Mouse (Mus musculus) right cerebral cortex, postnatal 4 days (tissue): ENCODE results near the gene Grem2.

Experiments used
- DNase-seq: peaks from one replicate; pipeline ENCODE4 v3.0.0-alpha.2; 2022

Grem2 gene

DNA sequence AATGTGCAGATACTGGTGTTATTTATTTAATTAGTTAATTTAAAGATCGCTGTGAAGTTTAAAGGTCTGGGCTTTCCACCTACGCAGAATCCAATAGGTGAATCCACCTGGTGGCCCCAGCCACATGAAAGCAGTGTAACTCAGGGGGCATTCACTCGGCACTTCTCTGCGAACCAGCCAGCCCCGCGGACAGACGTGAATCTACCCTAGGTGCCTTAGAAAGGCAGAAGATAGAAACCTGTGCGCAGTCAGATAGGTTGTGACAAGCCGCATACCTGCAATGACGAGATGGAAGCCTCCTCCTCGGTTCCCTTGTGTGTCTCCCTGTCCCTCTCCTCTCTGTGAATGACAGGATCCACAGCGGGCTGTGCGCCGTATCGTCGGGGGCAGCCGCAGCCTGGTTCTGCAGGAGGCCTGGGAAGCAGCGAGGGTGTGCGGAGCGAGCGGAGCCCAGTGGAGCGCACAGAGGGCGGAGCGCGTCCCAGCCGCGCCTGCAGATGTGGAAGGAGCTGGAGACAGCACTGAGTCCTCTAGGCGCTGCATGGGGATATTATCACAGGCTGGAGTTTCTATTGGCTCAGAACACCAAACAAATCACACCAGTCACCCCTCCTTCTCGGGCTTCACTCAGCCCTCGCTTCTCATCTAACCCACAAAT is at the start of gene Grem2:
Gene Grem2, minus strand, starts transcription at position 522 of the 658 bp plus-strand sequence.
- DNase-seq, result peak; percentile 51

DNA sequence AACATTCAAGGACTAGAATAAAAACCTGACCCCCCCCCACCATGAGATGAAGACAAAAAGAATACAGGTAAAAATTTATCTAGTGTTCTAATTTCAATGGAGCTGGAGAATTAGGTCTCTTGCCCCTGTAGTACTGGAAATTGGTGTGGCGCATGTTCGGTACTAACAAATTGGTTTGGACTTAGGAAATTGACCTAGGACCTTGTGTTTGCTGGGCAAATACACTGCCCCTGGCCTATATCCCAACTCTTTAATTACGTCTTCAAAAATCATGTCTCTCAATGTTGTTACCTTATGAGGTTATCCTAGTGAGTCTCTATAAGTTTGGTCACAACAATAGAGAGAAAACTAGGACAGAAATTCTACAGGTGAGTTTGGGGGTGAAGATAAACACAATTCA is 38.2 kb upstream of the Grem2 start:
- no peak for DNase-seq

DNA sequence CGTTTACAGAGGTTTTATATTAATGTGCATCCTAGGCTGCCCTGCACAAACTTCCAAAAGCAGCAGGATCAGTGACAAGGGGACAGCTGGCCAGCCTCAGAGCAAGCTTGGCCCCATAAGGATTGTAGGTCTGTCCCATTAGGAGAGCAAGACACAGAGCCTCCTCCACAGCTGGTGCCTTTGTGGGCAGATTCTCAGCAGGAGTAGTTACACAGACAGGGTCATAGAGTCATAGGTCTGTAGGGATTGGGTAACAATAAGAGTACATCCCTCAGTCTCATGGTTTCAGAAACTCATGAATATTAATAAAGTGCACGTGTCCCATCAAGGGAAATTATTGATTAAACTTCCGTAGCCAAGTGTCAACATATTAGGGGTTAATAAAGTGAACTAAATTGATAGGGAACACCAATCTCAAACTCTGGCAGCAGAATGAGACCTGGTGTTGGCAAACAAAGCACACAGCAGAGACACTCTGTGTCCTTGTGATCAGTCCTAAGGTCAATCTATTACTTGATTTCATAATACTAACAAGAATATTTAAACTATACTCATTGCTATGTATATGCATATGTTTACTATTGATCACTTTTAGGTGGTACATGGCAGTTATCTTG is 9.5 kb upstream of the Grem2 start:
- DNase-seq, result no peak

DNA sequence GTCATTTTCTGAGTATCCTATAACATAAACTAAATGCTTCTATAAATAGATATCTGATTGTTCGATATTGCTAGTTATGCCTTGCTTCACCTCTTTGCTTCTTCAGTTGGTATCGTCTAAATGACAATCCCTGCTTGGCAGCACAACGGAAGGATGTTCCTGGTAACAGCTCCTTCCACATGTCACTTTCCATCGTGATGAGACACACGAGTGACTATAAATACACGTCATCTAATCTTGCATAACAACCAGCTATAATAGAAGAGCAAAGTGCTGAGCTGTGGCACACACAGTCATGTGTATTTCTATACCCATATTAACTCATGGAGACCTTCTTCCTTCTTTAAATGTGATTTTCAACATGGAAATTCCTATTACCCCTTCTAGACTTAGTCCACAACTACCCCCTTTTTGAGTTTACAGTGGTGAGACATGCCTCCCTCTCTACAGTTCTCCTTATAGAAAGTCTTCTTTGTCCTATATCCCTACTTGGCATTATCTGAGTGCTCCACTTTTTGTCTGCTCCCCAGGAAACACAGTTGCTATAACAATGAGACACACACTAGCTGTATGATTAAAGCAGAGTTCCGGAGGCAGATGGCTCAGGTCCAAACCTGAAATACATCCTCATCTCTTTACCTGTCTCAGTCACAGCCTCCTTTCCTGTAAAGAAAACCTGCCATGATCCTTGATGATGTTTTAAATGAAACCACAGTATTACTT is 8.0 kb upstream of the Grem2 start:
- DNase-seq, result no peak

DNA sequence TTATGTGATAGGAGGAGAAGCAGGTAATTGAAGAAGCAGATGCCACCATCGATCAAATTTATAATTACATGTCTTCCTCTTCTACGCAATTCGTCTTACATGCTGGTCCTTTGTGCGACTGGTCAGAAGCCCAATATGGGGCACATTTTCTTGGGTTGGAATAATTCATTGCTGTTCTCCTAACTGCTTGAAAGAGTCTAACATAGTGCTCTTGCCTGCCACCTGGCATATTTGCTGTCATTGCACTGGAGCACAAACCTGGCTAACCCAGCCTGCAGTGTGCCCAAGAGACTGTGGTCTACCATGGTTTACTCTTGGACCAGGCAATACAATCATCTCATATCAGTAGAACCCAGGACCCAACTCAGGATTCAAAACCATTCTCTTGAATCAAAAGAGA is 2.7 kb downstream of the Grem2 start:
- DNase-seq, result no peak

DNA sequence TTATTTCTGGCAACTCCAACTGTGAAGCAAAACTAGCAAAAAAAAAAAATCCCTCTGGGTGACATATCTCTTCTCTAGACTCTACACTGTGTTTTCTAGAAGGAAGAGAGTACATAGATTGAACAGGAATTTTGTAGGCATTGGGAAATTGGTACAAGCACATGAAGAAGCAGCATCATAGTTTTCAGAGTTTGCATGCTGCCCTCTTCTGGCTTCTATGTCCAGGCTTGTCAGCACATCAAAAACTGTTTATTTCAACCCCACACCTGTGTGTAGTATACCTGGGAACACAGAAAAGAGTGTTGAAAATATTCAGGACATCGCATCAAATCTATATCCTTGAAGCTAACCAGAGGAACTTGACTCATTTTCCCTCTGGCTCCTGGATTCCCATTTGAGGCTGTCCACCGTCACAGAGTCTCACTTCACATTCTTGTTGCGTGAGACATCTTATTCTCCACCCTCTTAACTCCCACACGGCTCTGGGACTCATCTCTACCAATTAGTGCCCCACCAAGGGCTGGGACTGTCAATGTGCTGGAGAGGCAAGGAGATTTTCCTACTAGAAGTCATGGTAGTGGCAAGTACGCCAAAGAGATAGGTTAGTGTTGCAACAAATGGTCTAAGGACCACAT is 3.3 kb downstream of the Grem2 start:
- DNase-seq, result no peak

DNA sequence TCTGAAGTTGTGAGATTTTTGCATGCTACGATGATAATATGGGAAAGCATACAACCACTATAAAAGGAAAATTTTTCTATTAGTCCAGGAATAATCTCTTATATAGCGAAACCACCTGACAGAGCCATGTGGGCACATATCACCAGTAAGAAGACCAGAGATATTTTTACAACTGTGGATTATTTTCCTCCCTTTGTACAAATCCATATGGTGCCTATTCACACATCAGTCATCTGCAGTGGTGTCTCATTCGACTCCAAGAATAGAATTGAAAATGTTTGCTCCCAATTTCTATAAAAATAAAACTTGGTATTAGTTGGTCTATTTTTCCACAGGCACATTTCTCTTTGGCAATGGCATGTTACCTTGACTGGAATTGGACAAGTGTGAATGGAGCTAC is 11.8 kb downstream of the Grem2 start:
- no peak for DNase-seq

DNA sequence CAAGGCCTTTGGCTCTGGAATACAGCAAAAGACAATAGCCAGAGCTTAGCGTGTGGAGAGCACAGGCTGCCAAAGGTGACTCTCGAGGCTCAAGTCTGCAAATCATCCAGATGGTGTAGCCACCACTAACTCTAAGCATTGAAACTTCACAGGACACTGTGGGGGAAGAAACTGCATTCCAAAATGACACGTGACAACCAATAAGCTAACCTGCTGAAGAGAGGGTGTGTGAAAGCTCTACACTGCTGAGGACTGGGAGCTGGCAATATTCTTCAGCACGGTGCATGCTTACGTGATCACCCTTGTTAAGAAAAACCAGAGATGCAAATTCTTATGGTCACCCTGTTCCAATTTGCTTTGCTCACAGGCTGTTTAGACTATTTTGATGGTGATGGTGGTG is 13.4 kb downstream of the Grem2 start:
- no peak for DNase-seq

DNA sequence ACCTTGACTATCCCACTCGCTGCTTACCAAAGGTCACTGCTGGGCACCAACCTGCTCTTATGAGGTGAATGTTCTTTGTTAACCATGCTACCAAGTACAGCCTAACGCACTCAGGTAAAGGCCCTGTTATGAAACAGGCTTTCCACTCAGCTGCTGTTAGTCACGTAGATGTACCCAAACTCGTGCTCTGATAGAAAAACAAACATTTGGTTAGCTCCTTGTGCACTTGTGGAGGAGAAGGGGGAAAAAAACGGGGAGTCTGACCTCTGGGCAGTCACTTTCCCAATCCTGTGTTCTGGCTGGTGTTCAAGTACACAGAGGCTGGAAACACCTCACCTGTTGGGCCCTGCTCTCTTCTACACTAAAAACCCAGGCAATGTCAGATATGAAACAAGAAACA is 14.0 kb downstream of the Grem2 start:
- no peak for DNase-seq

DNA sequence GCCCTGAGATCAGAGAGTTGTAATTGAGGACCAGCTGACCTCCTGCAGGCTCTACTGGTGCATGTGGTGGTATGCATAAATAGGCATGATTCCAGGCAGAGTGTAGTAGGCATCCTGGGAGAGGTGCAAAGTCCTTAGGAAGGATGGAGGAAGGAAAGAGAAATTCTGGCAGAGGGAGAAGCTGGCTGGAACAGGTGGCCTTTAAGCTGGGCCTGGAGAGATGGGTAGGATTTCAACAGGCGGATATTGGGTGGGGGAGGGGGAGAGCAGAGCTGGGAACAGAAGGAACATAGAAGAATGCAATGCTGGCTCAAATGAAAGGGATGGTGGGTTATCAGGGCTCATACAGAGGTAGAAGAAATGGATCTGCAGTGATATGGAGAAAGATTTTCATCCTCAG is 18.9 kb downstream of the Grem2 start:
- DNase-seq, result no peak

DNA sequence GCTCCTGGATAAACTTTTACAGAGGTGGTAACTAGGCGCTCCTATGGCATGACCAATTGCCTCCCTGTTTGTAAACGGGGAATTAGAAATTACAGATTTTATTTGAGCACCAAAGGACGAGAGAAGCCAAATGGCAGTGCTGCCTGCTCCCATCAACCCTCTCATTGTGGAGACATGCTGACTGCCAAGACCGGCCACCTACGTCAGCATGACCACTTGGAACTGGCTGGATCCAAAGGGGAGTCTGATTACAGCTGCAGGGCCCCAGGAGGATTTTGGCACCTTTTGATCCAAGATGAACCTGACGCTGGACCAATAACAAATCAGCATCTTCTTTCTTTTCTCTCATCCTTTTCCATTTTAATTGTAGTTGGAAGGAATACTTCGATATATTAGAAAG is 29.1 kb downstream of the Grem2 start:
- no peak for DNase-seq

DNA sequence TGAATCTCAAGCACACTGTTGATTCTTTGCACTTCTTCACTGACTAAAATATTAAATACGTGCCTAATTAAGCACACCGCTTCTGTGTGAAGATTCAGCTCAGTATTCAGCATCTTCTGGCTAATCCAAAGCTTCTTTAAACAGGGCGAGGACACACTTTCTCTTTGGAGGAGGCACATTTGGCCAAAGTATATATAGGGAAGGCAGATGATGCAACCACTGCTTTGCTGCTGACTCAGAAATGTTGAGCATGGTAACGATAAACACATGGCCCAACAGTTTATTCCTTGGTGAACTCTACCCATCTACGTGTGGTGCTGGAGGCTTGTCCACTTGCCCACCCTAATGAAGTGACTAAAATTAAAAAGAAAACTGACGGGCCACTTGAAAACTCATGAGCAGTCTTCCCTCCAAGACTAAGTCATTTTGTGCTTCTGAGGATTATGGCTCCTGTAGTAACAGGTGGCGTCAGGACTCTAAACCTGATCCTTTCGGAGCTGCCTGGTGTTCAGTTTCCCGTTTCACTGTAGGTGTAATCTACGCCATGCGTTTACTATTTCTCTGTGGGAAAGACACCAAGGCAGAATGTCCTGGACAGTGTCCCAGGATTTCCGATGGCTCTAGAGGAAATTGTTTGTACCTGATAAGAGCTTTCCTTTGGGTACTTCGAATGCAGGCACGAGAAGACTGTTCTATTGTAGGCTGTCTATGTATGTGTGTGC is 32.8 kb downstream of the Grem2 start:
- no peak for DNase-seq

DNA sequence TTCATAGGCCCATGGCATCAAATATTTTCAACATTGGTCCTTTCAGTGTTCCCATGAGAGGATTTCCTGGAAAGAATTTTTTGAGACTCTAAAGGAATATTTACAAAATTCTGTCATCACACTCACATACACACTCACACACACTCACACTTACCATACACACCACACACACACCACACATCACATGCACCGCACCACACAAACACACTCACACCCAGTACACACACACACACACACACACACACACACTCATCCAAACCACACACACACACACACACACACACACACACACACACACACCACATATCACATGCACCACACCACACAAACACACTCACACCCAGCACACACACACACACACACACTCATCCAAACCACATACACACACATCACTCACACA is 33.5 kb downstream of the Grem2 start:
- DNase-seq, result no peak

DNA sequence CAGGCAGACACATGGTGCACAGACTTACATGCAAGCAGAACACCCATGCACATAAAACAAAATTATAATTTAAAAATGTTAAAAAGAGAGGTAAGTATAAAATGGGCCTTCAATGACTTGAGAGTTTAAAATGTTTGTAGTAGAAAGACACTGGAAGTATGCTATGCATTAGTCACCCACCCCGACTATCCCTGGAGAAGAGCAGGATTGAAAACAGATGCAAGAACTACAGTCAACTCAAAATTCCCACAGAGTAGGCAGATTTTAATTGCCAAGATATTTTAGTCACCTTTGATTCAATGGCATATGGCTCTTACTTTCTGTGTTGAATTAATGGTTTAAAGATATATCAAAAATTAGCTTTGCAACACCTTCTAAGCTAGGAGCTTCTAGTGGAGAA is 39.1 kb downstream of the Grem2 start:
- DNase-seq, result no peak

DNA sequence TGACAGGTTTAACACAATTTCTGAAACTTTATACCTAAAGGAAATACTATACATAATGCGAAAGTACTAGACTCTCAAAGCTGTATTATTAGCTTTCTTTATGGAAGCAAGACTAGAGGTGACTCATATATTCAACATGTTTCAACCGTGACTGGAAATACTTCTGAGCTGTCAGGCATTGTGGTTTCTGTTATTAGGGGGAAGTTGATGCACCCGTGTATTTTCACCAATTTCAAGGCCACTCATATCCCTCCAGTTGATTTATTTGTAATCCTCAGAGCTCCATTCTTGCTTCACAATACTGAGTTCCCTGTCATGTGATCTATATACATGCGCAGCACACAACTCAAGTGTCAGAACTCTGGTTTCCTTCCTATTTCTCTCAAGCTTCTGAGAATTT is 46.4 kb downstream of the Grem2 start:
- no peak for DNase-seq

DNA sequence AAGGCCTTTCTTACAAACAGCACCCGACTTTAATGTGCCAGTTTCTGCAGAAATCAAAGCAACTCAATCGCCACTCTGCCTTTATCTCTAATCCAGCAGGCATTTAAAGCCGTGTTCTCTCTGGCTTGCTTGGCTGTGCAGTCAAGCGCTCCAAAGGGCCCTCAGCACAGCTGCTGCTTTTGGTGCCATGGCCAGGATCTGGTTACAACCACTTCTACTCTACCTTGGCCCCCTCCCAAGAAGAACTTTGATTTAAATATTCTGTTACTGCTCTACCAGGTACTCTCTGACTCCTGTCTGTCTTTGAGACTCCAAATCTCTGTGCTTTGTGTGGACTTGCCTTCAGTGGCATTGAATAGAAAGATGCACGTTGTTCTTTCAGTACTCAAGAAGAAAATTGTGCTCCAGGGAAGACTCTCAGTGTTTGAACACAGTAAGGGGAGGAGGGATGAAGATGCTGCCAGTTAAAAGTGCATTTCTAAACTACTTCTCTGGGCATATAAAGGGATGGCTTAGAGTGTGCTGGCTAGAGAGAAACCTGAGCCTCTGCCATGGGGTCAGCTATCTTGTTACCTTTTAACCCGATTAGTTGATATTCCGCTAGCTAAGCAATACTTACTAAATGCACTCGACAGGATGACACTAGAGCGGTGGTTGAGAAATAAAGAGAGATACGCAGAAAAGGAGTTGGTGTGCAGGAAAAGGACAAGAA is 61.1 kb downstream of the Grem2 start:
- DNase-seq, result no peak

DNA sequence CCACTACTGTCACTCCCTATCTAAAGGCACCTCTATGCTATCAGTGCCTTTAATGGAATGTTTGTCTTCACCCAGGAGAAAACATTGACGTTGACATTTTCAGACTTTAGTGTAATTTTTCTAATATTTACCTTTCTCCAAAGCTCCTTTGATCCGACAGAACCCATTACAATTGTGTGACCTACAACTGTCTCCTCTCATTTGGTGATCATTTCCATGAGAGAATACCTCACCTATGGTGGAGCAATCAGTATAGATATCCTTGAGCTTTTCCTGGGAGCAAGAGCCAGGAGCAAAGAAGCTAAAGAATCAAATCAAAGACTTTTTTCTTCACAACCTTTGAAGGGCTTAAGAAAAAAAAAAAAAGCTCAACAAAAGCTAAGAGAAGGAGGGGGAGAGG is 65.4 kb downstream of the Grem2 start:
- no peak for DNase-seq

DNA sequence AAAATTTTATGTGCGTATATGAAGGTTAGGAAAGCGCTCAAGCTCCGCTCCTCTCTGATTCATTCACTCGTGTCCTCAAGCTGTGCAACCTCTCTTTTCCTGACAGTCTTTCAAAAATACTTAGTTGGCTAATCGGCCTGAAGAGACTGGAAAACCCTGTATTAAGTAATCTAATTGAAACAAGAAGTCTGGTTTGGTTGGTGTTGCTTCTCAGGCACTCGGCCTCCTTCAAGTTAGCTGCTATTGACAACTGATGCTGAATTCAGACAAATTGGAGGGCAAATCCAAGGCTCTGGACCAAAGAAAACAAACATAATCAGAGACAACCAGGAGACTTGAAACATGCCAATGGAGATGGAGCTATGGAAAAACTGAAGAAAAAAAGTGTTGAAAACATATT is 76.8 kb downstream of the Grem2 start:
- DNase-seq, result no peak

DNA sequence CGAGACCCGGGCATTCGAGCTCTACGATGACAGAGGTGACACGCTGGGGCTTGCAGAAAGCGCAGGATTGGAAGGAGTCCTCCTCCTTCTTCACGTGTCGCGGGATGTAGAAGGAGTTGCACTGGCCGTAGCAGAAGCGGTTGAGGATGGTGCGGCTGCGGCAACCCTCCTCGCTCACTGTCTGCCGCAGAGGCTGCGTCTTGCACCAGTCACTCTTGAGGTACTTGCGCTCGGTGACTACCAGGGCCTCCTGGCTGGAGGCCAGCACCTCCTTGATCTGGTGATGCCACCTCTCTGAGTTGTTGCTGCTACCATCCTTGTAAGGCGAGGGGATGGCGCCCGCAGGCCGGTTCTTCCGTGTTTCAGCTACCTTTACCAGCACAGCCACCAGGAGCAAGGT is 84.8 kb downstream of the Grem2 start:
- DNase-seq, result no peak

DNA sequence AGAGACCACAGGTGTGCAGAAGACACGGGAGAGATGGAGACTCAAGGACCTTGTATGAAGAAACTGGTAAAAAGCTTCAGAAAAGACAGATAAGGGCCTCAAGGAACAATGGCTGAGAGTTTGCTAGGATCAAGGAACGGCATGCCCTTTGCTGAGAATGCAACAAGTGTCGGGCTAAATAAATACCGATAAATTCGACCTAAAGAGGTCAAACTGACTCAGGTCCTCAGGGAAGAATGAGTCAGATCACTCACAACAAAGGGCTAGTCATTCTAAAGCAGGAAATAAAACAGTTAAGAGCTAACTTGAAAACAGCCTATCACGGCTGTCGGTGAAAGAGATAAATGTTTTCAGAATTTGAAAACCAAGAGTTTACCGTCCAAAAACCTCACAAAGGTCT is 95.1 kb downstream of the Grem2 start:
- no peak for DNase-seq

DNA sequence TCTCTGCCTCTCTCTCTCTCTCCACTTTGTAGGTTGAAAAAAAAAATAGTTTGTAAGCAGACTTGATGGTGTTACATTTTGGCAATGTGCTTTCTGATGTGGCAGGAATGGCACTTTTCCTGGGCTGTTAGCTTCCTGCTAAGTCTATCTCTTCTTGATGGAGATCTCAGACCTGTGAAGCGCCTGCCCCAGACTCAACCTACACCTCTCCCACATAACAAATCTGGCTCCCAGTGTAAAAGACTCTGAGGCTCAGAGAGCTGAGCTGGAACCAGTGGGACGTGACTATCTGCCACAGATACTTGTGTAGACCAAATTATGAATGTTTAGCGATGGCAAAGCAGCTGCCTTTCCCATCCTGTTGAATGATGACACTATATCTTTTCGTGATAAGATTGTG is 109.8 kb downstream of the Grem2 start:
- DNase-seq, result no peak

DNA sequence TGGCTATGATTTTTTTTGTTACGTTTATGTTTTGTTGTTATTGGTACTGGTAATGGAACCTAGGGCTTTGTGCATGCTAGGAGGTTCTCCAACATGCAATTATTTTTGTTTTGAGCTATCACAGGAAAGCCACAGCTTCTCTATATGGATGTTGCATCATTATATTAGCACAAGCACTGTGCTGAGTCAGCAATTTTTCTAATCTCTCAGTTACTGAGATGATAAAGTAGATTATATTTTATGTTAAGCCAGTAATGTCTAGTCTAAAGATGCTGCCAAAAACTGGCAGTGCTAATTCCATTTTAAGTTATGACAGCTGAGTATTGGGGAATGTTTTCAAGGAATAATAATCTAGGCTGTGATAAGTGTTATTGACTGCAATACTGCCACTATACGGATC is 133.0 kb downstream of the Grem2 start:
- DNase-seq, result no peak
